Mouse (Mus musculus) testis, postnatal 14 days (tissue): ENCODE results near the gene Dmrta2.

ENCODE experiments used
- DNase-seq: peaks from one replicate; pipeline ENCODE4 v3.0.0; 2021; ENCODE audit warnings: low spot score

Gene Dmrta2

DNA sequence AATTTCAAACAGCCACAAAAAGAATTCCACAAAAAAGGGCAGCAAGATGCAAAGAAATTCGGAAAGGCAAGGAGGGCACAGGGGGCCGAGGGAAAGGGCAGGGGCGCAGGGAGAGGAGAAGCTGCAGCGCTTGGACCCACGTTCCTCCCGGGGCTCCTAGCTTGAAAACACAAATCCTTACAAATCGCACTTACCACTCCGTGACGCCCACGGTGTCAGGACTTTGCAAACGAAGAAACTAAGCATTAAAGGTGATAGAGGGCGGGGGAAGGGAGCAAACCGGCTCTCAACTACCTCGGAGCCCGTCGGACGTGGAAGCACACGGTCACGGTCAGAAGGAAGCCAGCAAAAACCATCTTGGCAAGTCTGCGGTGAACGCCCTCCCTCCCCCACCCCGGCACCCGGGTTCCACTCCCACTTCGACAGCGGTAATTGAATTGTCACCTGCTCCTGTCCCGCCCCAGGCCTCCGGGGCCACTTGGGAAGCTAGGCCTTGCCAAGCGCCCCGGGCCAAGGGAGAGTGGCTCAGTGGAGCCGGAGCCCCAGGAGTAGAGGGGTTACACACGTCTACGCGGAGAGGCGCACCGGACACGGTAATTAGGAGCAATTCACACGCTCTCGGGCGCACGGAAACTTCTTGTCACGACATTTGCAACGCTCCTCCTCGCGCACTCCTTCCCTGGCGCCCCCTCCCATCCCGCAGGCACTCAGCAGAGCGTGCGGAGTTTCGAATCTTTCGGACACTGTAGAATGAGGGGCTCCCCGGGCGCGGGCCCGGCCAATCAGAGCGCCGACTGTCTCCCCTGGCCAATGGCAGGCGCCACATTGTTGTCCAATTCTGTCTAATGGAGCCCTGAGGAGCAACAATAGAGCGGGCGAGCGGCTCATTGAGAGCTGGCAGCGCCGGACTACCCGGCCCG is at the start of gene Dmrta2:
Gene Dmrta2 (plus strand): TSS at position 906 of the 920 bp plus-strand sequence.
- peak; percentile 65 for DNase-seq

DNA sequence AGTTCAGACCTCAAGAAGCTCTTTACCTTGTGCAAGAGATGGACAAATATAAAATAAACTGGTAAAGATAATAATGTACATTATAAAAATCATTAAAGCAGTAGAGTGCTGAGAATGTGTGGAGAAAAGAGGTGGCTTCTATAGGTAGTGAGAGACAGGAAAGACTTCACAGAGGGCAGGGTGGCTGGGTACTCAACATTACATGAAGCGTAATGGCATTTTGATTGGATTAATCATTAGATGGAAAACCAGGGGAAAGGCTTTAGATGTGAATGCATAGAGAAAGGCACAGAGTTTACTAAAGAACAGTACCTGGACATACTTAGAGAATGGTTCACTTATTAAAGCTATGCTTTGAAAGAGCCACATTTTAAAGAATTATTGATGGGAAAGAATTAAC is 48.8 kb upstream of the Dmrta2 start:
- no peak for DNase-seq

DNA sequence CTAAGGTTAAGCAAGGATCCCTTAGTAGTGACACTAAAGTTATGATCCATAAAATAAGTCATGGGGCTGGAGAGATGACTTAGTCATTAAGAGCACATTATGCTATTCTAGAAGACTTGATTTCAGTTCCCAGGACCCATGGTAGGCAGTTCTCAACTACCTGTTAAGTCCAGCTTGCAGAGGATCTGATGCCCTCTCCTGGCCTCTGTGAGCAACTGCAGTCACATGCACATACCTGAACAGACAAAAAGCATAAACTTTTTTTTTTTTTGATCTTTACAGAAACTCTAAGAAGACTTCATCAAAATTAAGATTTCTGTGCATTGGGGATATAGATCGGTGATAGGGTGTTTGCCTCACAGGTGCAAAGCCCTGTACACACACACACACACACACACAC is 47.4 kb upstream of the Dmrta2 start:
- DNase-seq = no peak

DNA sequence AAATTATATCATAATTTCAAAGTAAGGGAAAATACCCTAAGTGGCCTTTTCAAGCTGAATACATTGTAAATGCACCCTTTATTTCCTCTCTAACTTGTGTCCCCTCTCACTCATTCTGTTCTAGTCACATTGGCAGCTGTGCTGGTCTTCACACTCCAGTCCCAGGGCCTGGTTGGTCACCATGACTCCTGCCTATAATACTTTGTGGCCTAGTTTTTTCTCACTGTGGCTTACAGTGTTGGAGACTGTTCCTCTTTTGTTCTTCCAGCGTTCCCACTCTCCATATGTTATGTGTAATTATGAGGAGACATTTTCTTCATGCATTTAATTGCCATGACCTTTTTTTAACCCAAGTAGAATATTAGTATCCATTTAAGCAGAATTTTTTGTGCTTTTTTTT is 46.9 kb upstream of the Dmrta2 start:
- DNase-seq = no peak

- DNase-seq = no peak
Observed at GRCm38 (mm10) chr4:109936557-109936956, 41.3 kb upstream of the Dmrta2 start.

- no peak for DNase-seq
Observed at GRCm38 (mm10) chr4:109939291-109939690, 38.6 kb upstream of the Dmrta2 start.

DNA sequence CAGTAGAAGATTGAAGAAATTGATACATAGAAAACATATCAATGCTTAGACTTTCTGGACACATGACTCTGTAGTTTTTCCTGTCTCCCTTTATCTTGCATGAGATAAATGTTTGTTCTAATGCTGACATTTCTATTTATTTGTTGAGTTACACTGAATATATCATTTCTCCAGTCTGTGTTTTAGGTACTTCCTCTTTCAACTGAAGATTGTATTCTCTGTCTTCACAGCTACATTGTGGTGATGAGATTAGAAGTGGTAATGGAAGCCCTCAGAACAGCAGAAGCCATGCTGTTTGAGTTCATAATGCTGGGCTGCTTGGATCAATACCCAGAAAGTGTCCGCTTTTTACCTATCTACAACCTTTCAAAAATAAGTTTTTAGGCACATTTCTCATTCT is 32.3 kb upstream of the Dmrta2 start:
- DNase-seq = no peak

- DNase-seq = no peak
Observed at GRCm38 (mm10) chr4:109949307-109949706, 28.5 kb upstream of the Dmrta2 start.

DNA sequence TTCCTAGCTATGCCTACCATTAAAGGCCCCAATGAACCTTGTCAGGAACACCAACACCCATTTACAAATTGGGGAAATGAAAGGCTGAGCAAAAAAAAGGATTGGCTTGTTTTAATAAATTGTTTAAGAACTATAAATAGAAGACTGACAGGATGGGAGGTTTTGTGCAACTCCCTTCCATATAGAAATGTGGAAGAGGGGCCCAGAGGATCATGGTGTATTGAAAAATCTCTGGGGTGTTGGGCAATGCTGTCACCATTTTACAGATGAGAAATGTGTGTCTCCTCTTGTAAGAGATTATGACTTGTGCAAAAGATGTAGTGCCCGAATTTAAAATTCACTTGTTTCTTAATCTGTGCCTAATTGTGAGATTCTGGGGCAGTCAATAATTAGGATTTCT is 24.3 kb upstream of the Dmrta2 start:
- no peak for DNase-seq

DNA sequence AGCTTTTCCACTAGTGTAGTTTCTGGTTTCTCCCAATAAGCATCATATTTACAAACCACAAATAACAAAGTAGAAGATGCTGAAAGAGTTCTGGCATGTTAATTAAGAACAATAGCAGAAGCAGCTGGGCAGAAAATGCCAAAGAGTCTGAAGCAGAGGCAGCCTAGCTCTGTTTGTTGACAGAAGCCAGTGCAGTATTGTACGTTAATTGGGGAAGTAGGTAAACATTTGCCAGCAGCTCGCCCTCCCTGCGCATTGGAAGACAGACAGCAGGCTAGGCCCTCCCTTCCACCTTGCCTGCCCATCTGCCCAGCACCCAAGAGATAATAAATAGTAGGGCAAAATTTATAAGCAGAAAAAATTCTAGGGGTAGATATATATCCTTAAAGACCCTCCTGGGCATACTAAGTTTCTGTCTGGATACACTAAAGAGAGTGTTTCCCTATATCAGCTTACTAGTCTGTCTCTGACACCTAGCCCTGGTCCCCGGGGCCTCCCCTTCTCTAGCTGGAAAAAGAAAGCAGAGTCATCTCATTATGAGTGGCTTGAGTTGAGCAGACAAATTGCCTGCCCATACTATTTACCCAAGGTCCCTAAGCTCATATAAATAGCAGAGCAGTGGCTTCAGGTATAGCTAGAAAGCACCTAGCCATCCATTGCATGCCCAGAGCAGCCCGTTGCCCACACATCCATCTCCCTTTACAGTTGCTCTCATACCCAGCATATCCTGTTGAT is 17.5 kb upstream of the Dmrta2 start:
- no peak for DNase-seq

GRCm38 (mm10) chr4:109963570-109964279 is 14.1 kb upstream of the Dmrta2 start:
- no peak for DNase-seq

- no peak for DNase-seq
Observed at GRCm38 (mm10) chr4:109969561-109969960, 8.3 kb upstream of the Dmrta2 start.

DNA sequence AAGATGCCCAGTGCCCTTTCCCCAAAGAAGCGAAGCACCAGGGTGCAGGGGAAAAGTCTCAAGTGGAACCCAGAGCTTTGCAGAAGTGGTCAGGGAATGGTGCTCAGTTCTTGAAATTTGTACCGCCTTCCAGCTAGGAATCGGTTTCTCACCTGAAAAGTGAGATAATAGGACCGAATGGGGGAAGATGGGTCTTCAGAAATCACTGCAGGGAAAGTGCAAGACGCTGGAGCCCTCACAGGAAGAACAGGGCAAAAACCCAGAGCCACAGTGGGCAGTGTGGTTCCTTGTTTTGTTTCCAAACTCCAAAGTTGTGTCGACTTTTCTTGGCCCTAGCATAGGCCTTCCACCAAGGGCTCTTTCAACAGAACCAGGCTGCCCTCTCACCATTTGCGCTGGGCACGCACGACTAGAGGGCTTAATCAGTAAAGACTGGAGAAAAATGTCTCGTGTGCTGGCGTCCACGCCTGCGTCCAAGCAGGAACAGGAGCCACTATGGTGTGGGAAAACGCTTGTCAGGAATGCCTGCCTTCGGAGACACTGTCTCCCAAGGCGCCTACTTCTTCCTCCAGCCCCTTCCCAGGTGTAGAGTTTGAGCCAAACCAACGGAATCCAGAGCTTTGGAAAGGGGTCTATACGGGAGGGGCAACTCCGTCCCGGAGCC is 3.7 kb upstream of the Dmrta2 start:
- no peak for DNase-seq

DNA sequence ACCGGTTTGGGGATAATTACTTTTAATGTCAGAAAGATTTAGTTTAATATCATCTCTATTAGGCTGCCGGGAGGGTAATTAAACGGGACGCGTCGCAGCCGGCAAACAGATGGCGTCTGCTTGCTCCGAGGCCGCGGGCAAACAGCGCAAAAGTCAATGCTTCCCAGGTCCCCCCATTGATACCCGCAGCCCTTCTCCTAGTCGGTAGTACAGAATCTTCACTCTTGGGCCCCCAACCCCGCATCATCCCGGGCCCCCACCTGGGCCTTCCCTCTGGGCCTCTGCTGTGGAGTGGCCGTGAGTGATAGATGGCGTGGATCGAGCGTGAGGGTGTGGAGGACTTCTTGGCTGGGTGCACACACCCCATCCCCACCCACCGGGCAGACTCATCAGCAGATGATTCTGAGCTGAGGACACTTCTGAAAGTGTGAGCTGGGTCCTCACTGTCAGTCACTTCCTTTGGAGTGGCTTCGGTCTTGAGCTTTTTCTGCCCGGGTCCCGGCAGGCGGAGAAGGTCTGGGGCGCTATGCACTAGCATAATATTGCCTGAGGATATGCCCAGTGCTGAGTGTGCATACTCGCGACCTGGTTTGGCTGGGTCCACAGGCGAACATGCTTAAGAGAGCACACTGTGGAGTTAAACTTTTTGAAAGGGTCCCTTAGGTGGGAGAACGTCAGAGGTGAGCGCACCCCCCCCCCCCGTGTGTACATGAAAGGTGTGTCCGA is 3.0 kb upstream of the Dmrta2 start:
- DNase-seq = no peak

GRCm38 (mm10) chr4:109975381-109976240 is 2.2 kb upstream of the Dmrta2 start:
- no peak for DNase-seq

GRCm38 (mm10) chr4:109976273-109977147 is 1.3 kb upstream of the Dmrta2 start:
- peak; percentile 60 for DNase-seq

- DNase-seq = peak; percentile 14
Observed at GRCm38 (mm10) chr4:109978068-109978857, 410 bp downstream of the Dmrta2 start.

DNA sequence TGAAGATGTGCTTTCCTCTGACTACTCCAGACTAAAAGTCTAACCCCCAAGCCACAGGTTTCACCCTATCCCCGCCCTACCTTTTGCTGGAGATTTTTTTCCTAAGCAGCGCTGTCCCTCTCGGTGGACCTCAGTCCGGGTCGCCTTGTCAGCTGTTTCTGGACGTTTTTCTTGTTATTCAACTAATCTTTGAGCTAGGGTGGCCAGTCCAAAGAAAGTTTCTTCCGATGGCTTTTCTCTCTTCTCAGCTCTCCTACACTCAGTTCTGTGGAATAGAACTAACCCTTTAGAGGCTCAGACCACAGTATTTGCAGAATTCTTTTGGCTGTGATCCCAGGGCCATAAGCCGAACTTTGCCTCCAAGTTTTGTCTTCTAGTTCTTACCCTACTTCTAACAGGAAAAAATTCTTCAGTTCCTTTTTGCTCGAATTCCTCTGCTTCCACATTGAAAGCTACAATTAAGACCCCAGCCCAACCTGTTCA is 1.0 kb downstream of the Dmrta2 start:
- no peak for DNase-seq
